Mouse (Mus musculus) limb, embryonic 12.5 days (tissue): ENCODE measurements at regions not wholly inside any gene's neighbourhood (a gene's known extent, or its start where the extent isn't known, plus 50 kb on each side); places are given as distances from the start of the nearest gene placed in this dataset.
"Not testable (repeated sequence)": the region's sequence is repeated elsewhere in the genome, so short reads cannot be mapped to it uniquely, and the experiment has no call there.

Source experiments
- ATAC-seq: fragments of 200-750 bp; cut with Nextera tagmentation; 2 replicates; pipeline ENCODE4 v1.8.0; 2017; ENCODE audit warnings: low read depth, moderate TSS enrichment; ENCODE audit not compliant: insufficient number of reproducible peaks, insufficient read depth, low FRiP score, low TSS enrichment
- H3K27ac ChIP-seq: fragments of 300-500 bp; sonication (generic); 2 replicates; pipeline ENCODE4 v1.5.1; 2016; ENCODE audit warnings: mild to moderate bottlenecking, moderate library complexity
- H3K27me3 ChIP-seq: fragments of 300-500 bp; sonication (generic); 2 replicates; pipeline ENCODE4 v1.6.1; 2016; ENCODE audit warnings: mild to moderate bottlenecking, moderate library complexity
- H3K36me3 ChIP-seq: fragments of 300-500 bp; sonication (generic); 2 replicates; pipeline ENCODE4 v1.6.1; 2016; ENCODE audit warnings: mild to moderate bottlenecking, moderate library complexity
- H3K4me1 ChIP-seq: fragments of 300-500 bp; sonication (generic); replicated peaks from 2 replicates; pipeline ENCODE4 v1.6.1; 2016
- H3K4me2 ChIP-seq: fragments of 300-500 bp; sonication (generic); 2 replicates; pipeline ENCODE4 v1.6.1; 2016; ENCODE audit warnings: mild to moderate bottlenecking, moderate library complexity
- H3K4me3 ChIP-seq: fragments of 300-500 bp; sonication (generic); replicated peaks from 2 replicates; pipeline ENCODE4 v1.5.1; 2016; ENCODE audit warnings: mild to moderate bottlenecking
- H3K9ac ChIP-seq: fragments of 300-500 bp; sonication (generic); replicated peaks from 2 replicates; pipeline ENCODE4 v1.6.1; 2016; ENCODE audit warnings: mild to moderate bottlenecking, moderate library complexity
- H3K9me3 ChIP-seq: fragments of 300-500 bp; sonication (generic); 2 replicates; pipeline ENCODE4 v1.6.1; 2016; ENCODE audit warnings: mild to moderate bottlenecking, moderate library complexity
- WGBS: fragments of 180-500 bp; shearing (Covaris S2); methylation state at CpG from one replicate; pipeline ENCODE4 v1.1.7; 2016; 5-methylcytosine and 5-hydroxymethylcytosine counted together

DNA sequence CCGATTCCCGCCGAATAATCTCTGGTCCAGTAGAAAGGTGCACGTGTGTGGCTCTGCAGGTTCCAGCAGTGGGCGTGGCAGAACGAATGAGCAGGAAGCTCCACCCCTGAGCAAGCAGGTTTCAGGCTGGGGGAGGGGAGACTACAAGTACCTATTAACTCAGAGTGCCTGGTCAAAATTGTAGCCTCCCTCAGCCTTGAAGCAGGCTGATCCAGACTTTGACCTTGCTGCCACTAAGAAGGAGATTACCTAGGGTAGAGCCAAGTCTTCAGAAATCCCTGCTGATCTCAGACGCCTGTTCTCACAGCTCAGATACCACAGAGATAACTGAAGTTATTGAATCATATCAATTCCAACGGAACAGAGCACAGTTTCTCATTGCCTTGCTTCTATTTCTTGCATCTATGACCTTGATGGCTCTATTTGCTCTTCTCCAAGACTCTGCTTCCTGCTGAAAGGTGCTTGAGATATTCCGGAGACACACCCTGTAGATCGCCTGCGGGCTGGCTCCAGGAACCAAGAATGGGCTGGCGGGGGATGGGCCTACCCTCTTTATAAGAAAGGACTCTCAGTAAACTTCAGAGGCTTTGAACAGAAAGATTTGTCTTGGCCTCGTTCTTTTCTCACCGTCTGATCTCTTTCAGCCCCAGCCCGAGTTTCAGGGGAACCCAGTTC is 165.1 kb upstream of the Sdr16c6 start:
- not testable (repeated sequence) for H3K4me2 ChIP-seq, H3K4me3 ChIP-seq, H3K9ac ChIP-seq, H3K4me1 ChIP-seq, H3K27me3 ChIP-seq, H3K9me3 ChIP-seq, H3K36me3 ChIP-seq, H3K27ac ChIP-seq, ATAC-seq
- 82% methylated on average over 15 of the region's 15 CpGs for WGBS

- 23% methylated on average over 1 of the region's 1 CpGs for WGBS
- H3K36me3 ChIP-seq: no peaks in the 10 kb centered on the region
- H3K27me3 ChIP-seq: no peaks in the 10 kb centered on the region
- no peak overlapping the region for H3K4me3 ChIP-seq
- no peaks in the 10 kb centered on the region for H3K9me3 ChIP-seq
- H3K27ac ChIP-seq: no peak overlapping the region
- ATAC-seq: no peak
- no peak overlapping the region for H3K4me2 ChIP-seq
- no peak overlapping the region for H3K9ac ChIP-seq
- H3K4me1 ChIP-seq: no peaks in the 10 kb centered on the region
These were observed 148.9 kb upstream of the Sdr16c6 start for GRCm38 (mm10) chr4:4226209-4226608.

GRCm38 (mm10) chr4:4219701-4220100 is 142.4 kb upstream of the Sdr16c6 start:
- Histone ChIP-seq H3K4me1 (no peaks in the 10 kb centered on the region), H3K9me3 (no peaks in the 10 kb centered on the region), H3K4me3 (no peak overlapping the region), H3K27me3 (no peaks in the 10 kb centered on the region), H3K9ac (no peak overlapping the region), H3K27ac (no peak overlapping the region), H3K36me3 (no peaks in the 10 kb centered on the region), H3K4me2 (no peak overlapping the region)
- 72% methylated on average over 2 of the region's 2 CpGs for WGBS
- ATAC-seq: no peak

DNA sequence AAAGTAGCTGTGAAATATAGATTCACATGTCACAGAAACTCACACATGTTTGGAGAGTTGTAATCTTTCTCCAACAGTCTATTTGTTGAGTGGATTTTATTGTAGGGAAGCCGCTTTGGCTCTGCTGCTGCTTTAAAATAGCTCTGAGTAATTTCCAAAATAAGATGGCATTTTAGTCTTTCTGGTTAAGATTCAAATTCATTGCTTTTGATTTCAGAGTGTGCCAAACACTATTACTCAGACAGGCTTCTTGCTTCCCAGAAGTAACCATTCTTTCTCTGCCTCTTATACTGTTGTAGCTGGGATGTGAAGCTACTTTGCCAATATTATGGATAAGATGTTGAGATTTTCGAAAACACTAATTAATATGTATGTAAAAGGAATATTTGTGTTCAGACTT is 134.6 kb upstream of the Sdr16c6 start:
- no peak for ATAC-seq
- no peak overlapping the region for H3K27ac ChIP-seq
- H3K4me1 ChIP-seq: no peaks in the 10 kb centered on the region
- H3K27me3 ChIP-seq: no peaks in the 10 kb centered on the region
- no peak overlapping the region for H3K9ac ChIP-seq
- H3K4me2 ChIP-seq: no peak overlapping the region
- no peaks in the 10 kb centered on the region for H3K36me3 ChIP-seq
- no peak overlapping the region for H3K4me3 ChIP-seq
- WGBS: 88% methylated on average over 2 of the region's 2 CpGs
- H3K9me3 ChIP-seq: no peaks in the 10 kb centered on the region

DNA sequence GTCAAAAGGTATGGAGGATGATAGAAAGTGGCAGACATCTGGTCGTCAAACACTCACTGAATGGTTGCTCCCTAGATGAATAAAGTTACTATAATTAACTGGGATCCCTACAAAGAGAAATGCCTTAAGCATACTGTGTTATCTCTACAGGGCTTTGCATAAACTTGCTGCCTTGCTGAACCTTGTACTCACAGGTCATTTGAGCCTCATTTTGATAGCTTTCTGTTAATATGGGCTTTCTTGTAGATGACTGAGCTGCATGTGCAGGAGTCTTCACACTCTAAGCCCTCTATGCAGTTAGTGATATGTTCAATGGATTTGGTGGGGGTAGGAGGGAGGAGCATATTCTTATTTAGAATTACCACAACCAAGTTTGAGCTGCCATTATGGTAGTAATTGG is 127.8 kb upstream of the Sdr16c6 start:
- Histone ChIP-seq H3K9ac (no peak overlapping the region), H3K4me3 (no peak overlapping the region), H3K4me1 (no peaks in the 10 kb centered on the region), H3K9me3 (no peaks in the 10 kb centered on the region), H3K27ac (no peak overlapping the region), H3K27me3 (no peaks in the 10 kb centered on the region), H3K4me2 (no peak overlapping the region), H3K36me3 (no peaks in the 10 kb centered on the region)
- WGBS: 70% methylated on average over 1 of the region's 1 CpGs
- ATAC-seq: no peak

GRCm38 (mm10) chr4:4199309-4199708 is 122.0 kb upstream of the Sdr16c6 start:
- no peak overlapping the region for H3K9ac ChIP-seq
- H3K9me3 ChIP-seq: no peaks in the 10 kb centered on the region
- no peaks in the 10 kb centered on the region for H3K27me3 ChIP-seq
- H3K4me1 ChIP-seq: 0 out of 2 replicates have a peak, but pooled peaks cover 5% of the 10 kb centered on the region
- no peak overlapping the region for H3K4me2 ChIP-seq
- no peak overlapping the region for H3K27ac ChIP-seq
- no peak overlapping the region for H3K4me3 ChIP-seq
- H3K36me3 ChIP-seq: no peaks in the 10 kb centered on the region
- 60% methylated on average over 2 of the region's 2 CpGs for WGBS
- ATAC-seq: no peak

GRCm38 (mm10) chr4:4195834-4196233 is 118.5 kb upstream of the Sdr16c6 start:
- Histone ChIP-seq H3K9ac (no peak overlapping the region), H3K9me3 (no peaks in the 10 kb centered on the region), H3K4me3 (no peak overlapping the region), H3K27ac (no peak overlapping the region), H3K36me3 (no peaks in the 10 kb centered on the region), H3K4me1 (0 out of 2 replicates have a peak, but pooled peaks cover 5% of the 10 kb centered on the region), H3K27me3 (no peaks in the 10 kb centered on the region), H3K4me2 (no peak overlapping the region)
- ATAC-seq: no peak
- 82% methylated on average over 2 of the region's 2 CpGs for WGBS

- H3K4me1 ChIP-seq: 0 out of 2 replicates have a peak, but pooled peaks cover 5% of the 10 kb centered on the region
- H3K4me2 ChIP-seq: no peak overlapping the region
- no peaks in the 10 kb centered on the region for H3K36me3 ChIP-seq
- no peak overlapping the region for H3K9ac ChIP-seq
- WGBS: 53% methylated on average over 8 of the region's 8 CpGs
- H3K27me3 ChIP-seq: no peaks in the 10 kb centered on the region
- no peak overlapping the region for H3K4me3 ChIP-seq
- H3K27ac ChIP-seq: no peak overlapping the region
- ATAC-seq: no peak
- no peaks in the 10 kb centered on the region for H3K9me3 ChIP-seq
These were observed 117.9 kb upstream of the Sdr16c6 start for GRCm38 (mm10) chr4:4195250-4195649.
